Mouse (Mus musculus): ENCODE data around the gene Nckap1.

The Nckap1 gene

GRCm38 (mm10) chr2:80581043-80581711, at the start of gene Nckap1:
TSS of gene Nckap1 (minus strand) at chr2:80581380.
- peak; percentile 65 for DNase-seq (ENCODE audit: low spot score)

GRCm38 (mm10) chr2:80624523-80624922, 43.3 kb upstream of the Nckap1 start:
- no peak for DNase-seq (ENCODE audit: low spot score)

GRCm38 (mm10) chr2:80621921-80622320, 40.7 kb upstream of the Nckap1 start:
- no peak for DNase-seq (ENCODE audit: low spot score)

GRCm38 (mm10) chr2:80618991-80619390, 37.8 kb upstream of the Nckap1 start:
- DNase-seq (ENCODE audit: low spot score), result no peak

GRCm38 (mm10) chr2:80616854-80617737, 35.9 kb upstream of the Nckap1 start, which contains the start of the genes Dusp19 and Nup35:
TSS of gene Dusp19 (plus strand) at chr2:80617045.
TSS of gene Nup35 (plus strand) at chr2:80617236.
- peak; percentile 58 for DNase-seq (ENCODE audit: low spot score)

- no peak for DNase-seq (ENCODE audit: low spot score)
Measured at GRCm38 (mm10) chr2:80612796-80613195, 31.6 kb upstream of the Nckap1 start.

GRCm38 (mm10) chr2:80612286-80612685, 31.1 kb upstream of the Nckap1 start:
- DNase-seq (ENCODE audit: low spot score), result no peak

- DNase-seq (ENCODE audit: low spot score), result no peak
Measured at GRCm38 (mm10) chr2:80603771-80604426, 22.7 kb upstream of the Nckap1 start.

- DNase-seq (ENCODE audit: low spot score), result no peak
Measured at GRCm38 (mm10) chr2:80602756-80603155, 21.6 kb upstream of the Nckap1 start.

GRCm38 (mm10) chr2:80600611-80601010, 19.4 kb upstream of the Nckap1 start:
- DNase-seq (ENCODE audit: low spot score), result no peak

GRCm38 (mm10) chr2:80599850-80600249, 18.7 kb upstream of the Nckap1 start:
- DNase-seq (ENCODE audit: low spot score), result no peak

- DNase-seq (ENCODE audit: low spot score), result no peak
Measured at GRCm38 (mm10) chr2:80596960-80597359, 15.8 kb upstream of the Nckap1 start.

GRCm38 (mm10) chr2:80594215-80594918, 13.2 kb upstream of the Nckap1 start:
- DNase-seq (ENCODE audit: low spot score), result no peak

GRCm38 (mm10) chr2:80582356-80582755, 1.2 kb upstream of the Nckap1 start:
- DNase-seq (ENCODE audit: low spot score), result no peak

- DNase-seq (ENCODE audit: low spot score), result no peak
Measured at GRCm38 (mm10) chr2:80580311-80580961, 744 bp downstream of the Nckap1 start.

GRCm38 (mm10) chr2:80579253-80579891, 1.8 kb downstream of the Nckap1 start:
- DNase-seq (ENCODE audit: low spot score), result no peak

- no peak for DNase-seq (ENCODE audit: low spot score)
Measured at GRCm38 (mm10) chr2:80577286-80577685, 3.9 kb downstream of the Nckap1 start.

- DNase-seq (ENCODE audit: low spot score), result no peak
Measured at GRCm38 (mm10) chr2:80570656-80571055, 10.5 kb downstream of the Nckap1 start.

- DNase-seq (ENCODE audit: low spot score), result no peak
Measured at GRCm38 (mm10) chr2:80567411-80567810, 13.8 kb downstream of the Nckap1 start.

- DNase-seq (ENCODE audit: low spot score), result no peak
Measured at GRCm38 (mm10) chr2:80562253-80562652, 18.9 kb downstream of the Nckap1 start.

- no peak for DNase-seq (ENCODE audit: low spot score)
Measured at GRCm38 (mm10) chr2:80561478-80561877, 19.7 kb downstream of the Nckap1 start.

Measured in urinary bladder, postnatal 10 days (tissue).